Mouse (Mus musculus) kidney, postnatal 0 days (tissue): ENCODE measurements at regions not wholly inside any gene's neighbourhood (a gene's known extent, or its start where the extent isn't known, plus 50 kb on each side); places are given as distances from the start of the nearest gene placed in this dataset.

ENCODE experiments used
- ATAC-seq: fragments of 200-750 bp; cut with Nextera tagmentation; replicated peaks from 2 replicates; pipeline ENCODE4 v1.8.0; 2017; ENCODE audit warnings: low read depth, moderate number of reproducible peaks, moderate TSS enrichment, moderate library complexity; ENCODE audit not compliant: low FRiP score
- DNase-seq: peaks from one replicate; pipeline ENCODE4 v3.0.0-alpha.2; 2016; ENCODE audit warnings: low spot score
- H3K27ac ChIP-seq: fragments of 300-500 bp; sonication (generic); 2 replicates; pipeline ENCODE4 v1.5.1; 2014; ENCODE audit warnings: mild to moderate bottlenecking
- H3K27me3 ChIP-seq: fragments of 300-500 bp; sonication (generic); 2 replicates; pipeline ENCODE4 v1.6.1; 2014; ENCODE audit warnings: low read length, mixed read lengths; ENCODE audit not compliant: insufficient read depth
- H3K36me3 ChIP-seq: fragments of 300-500 bp; sonication (generic); 2 replicates; pipeline ENCODE4 v1.6.1; 2014; ENCODE audit warnings: low read length, mixed read lengths; ENCODE audit not compliant: insufficient read depth
- H3K4me1 ChIP-seq: fragments of 300-500 bp; sonication (generic); replicated peaks from 2 replicates; pipeline ENCODE4 v1.6.1; 2014; ENCODE audit warnings: antibody characterized with exemption, low read length, mixed read lengths; ENCODE audit not compliant: insufficient read depth
- H3K4me2 ChIP-seq: fragments of 300-500 bp; sonication (generic); 2 replicates; pipeline ENCODE4 v1.6.1; 2014; ENCODE audit warnings: mild to moderate bottlenecking, low read length, moderate library complexity, mixed read lengths
- H3K4me3 ChIP-seq: fragments of 300-500 bp; sonication (generic); replicated peaks from 2 replicates; pipeline ENCODE4 v1.5.1; 2014; ENCODE audit warnings: low read depth, low read length
- H3K9ac ChIP-seq: fragments of 300-500 bp; sonication (generic); 2 replicates; pipeline ENCODE4 v1.6.1; 2014; ENCODE audit warnings: low read depth, low read length
- H3K9me3 ChIP-seq: fragments of 300-500 bp; sonication (generic); replicated peaks from 2 replicates; pipeline ENCODE4 v1.6.1; 2016; ENCODE audit warnings: low read length, inconsistent platforms, mixed read lengths
- CTCF ChIP-seq: IDR thresholded peaks from 2 replicates; pipeline ENCODE4 v1.5.1; 2016; ENCODE audit warnings: antibody characterized with exemption, low read depth, mild to moderate bottlenecking, moderate library complexity
- WGBS: fragments of 180-500 bp; shearing (Covaris S2); extraction: QIAGEN DNeasy Blood & Tissue Kit; methylation state at CpG from one replicate; pipeline ENCODE4 v1.1.7; 2014; 5-methylcytosine and 5-hydroxymethylcytosine counted together

GRCm38 (mm10) chr2:43479871-43480270 lies 75.3 kb upstream of the Kynu start:
- Histone ChIP-seq H3K27me3 (no peaks in the 10 kb centered on the region), H3K4me2 (no peak overlapping the region), H3K4me3 (no peak overlapping the region), H3K27ac (no peak overlapping the region), H3K36me3 (no peaks in the 10 kb centered on the region), H3K9ac (no peak overlapping the region), H3K4me1 (no peaks in the 10 kb centered on the region), H3K9me3 (no peaks in the 10 kb centered on the region)
- 23% methylated on average over 1 of the region's 1 CpGs for WGBS
- DNase-seq (no peak), ATAC-seq (no peak)
- TF ChIP-seq CTCF = no peak
